Mouse (Mus musculus) megakaryocyte, embryonic 14.5 days (primary cell): ENCODE results near the gene 6030468B19Rik.

Experiments
- FLI1 ChIP-seq: IDR thresholded peaks from 2 replicates; pipeline ENCODE4 v1.6.1; 2012; ENCODE audit warnings: low read length, inconsistent platforms, mixed read lengths
- GATA1 ChIP-seq: IDR thresholded peaks from 3 replicates; pipeline ENCODE4 v1.6.1; 2012; ENCODE audit warnings: mixed read lengths, low read length, inconsistent platforms, borderline replicate concordance

DNA sequence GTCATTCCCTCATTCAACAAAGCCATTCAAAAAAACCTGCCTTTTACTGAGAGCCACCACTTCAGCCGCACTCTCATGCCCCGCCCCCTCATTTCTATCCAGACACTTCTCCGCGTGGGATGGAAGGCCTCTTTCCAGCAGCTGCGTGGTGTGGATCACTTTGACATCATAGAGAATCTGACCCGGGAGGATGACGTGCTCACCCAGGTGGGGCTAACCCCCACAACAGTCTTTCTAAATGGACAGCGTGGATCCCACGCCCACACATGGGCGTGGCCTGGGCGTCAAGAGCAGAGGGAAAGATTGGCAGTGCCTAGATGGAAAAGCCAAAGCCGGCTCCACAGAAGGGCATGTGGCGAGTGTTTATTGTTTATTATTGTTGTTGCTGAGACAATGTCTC, 38.8 kb downstream of the 6030468B19Rik start:
- TF ChIP-seq GATA1 (no peak), FLI1 (no peak)
